Mouse (Mus musculus): ENCODE results near the gene Gm5414. TPM values are rescaled to one million over a fixed set of nuclear protein-coding genes. Genes with fewer than 3 reads are reported as not detected.

The Gm5414 gene
- polyA plus RNA-seq (2014; fragmentation: Illumina TruSeq; extraction: RNeasy Lipid Tissue Mini Kit (QIAGEN cat#74804); ENCODE audit: low read depth, low replicate concordance) = not detected

DNA sequence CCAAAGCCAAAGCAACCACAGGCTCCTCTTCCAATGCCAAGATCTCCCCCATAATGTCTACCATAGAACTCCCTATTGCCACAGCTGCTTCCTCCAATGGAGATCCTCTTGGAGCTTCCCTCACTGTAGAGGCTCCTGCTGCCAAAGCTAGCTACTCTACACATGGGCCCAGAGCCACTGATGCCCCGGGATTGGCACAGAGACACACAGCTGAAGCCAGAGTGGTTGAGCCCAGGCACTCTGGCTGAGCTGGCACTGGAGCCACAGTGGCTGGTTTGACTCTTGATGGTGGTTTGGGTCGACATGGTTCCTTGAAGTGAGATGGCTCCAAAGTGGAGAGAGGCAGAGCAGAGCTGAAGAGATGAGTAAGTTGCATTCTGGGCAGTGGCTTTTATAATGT is at the start of gene Gm5414:
TSS of gene Gm5414 (minus strand) at position 305 of the 400 bp plus-strand sequence.

DNA sequence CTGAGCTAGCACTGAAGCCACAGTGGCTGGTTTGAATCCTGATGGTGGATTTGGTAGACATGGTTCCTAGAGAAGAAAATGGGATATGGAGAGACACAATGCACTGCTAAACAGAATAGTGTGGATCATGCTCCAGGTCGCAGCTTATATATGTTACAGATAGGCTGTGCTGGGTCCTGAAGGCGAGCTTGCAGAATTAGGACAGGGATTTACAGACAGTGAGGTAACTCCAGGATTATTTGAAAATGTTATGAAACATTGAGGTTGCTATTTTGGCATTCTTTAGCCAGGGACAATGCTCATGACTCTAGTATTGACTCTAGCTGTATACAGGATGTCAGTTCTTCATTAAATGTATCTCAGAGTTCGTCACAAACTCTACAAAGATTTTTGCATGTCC is 19.3 kb upstream of the Gm5414 start, which contains the start of gene Gm5478:
TSS of gene Gm5478 (minus strand) at position 101 of the 400 bp plus-strand sequence.

Other genes starting within 250 kb of the Gm5414 start
- gene Krt7, start 217.1 kb downstream of the Gm5414 start, polyA plus RNA-seq (2014; fragmentation: Illumina TruSeq; extraction: RNeasy Lipid Tissue Mini Kit (QIAGEN cat#74804); ENCODE audit: low read depth, low replicate concordance) = not detected
- gene Krt87, start 189.4 kb downstream of the Gm5414 start, polyA plus RNA-seq (2014; fragmentation: Illumina TruSeq; extraction: RNeasy Lipid Tissue Mini Kit (QIAGEN cat#74804); ENCODE audit: low read depth, low replicate concordance) = not detected
- not detected for gene Krt88, start 180.4 kb downstream of the Gm5414 start, polyA plus RNA-seq (2014; fragmentation: Illumina TruSeq; extraction: RNeasy Lipid Tissue Mini Kit (QIAGEN cat#74804); ENCODE audit: low read depth, low replicate concordance)
- gene Krt81, start 164.4 kb downstream of the Gm5414 start, polyA plus RNA-seq (2014; fragmentation: Illumina TruSeq; extraction: RNeasy Lipid Tissue Mini Kit (QIAGEN cat#74804); ENCODE audit: low read depth, low replicate concordance) = not detected
- gene Krt86, start 154.7 kb downstream of the Gm5414 start, polyA plus RNA-seq (2014; fragmentation: Illumina TruSeq; extraction: RNeasy Lipid Tissue Mini Kit (QIAGEN cat#74804); ENCODE audit: low read depth, low replicate concordance) = not detected
- gene Krt83, start 136.7 kb downstream of the Gm5414 start, polyA plus RNA-seq (2014; fragmentation: Illumina TruSeq; extraction: RNeasy Lipid Tissue Mini Kit (QIAGEN cat#74804); ENCODE audit: low read depth, low replicate concordance) = not detected
- gene Gm49425, start 110.9 kb downstream of the Gm5414 start, polyA plus RNA-seq (2014; fragmentation: Illumina TruSeq; extraction: RNeasy Lipid Tissue Mini Kit (QIAGEN cat#74804); ENCODE audit: low read depth, low replicate concordance) = not detected
- not detected for gene Krt84, start 95.4 kb downstream of the Gm5414 start, polyA plus RNA-seq (2014; fragmentation: Illumina TruSeq; extraction: RNeasy Lipid Tissue Mini Kit (QIAGEN cat#74804); ENCODE audit: low read depth, low replicate concordance)
- gene Krt82, start 77.5 kb downstream of the Gm5414 start, polyA plus RNA-seq (2014; fragmentation: Illumina TruSeq; extraction: RNeasy Lipid Tissue Mini Kit (QIAGEN cat#74804); ENCODE audit: low read depth, low replicate concordance) = not detected
- gene Krt90, start 65.2 kb downstream of the Gm5414 start, polyA plus RNA-seq (2014; fragmentation: Illumina TruSeq; extraction: RNeasy Lipid Tissue Mini Kit (QIAGEN cat#74804); ENCODE audit: low read depth, low replicate concordance) = not detected
- not detected for gene Krt75, start 54.3 kb downstream of the Gm5414 start, polyA plus RNA-seq (2014; fragmentation: Illumina TruSeq; extraction: RNeasy Lipid Tissue Mini Kit (QIAGEN cat#74804); ENCODE audit: low read depth, low replicate concordance)
- not detected for gene Gm5478, start 19.2 kb upstream of the Gm5414 start, polyA plus RNA-seq (2014; fragmentation: Illumina TruSeq; extraction: RNeasy Lipid Tissue Mini Kit (QIAGEN cat#74804); ENCODE audit: low read depth, low replicate concordance)
- gene Krt6b, start 52.1 kb upstream of the Gm5414 start, polyA plus RNA-seq (2014; fragmentation: Illumina TruSeq; extraction: RNeasy Lipid Tissue Mini Kit (QIAGEN cat#74804); ENCODE audit: low read depth, low replicate concordance) = not detected
- gene Krt6a, start 66.1 kb upstream of the Gm5414 start, polyA plus RNA-seq (2014; fragmentation: Illumina TruSeq; extraction: RNeasy Lipid Tissue Mini Kit (QIAGEN cat#74804); ENCODE audit: low read depth, low replicate concordance) = not detected
- not detected for gene Krt5, start 84.7 kb upstream of the Gm5414 start, polyA plus RNA-seq (2014; fragmentation: Illumina TruSeq; extraction: RNeasy Lipid Tissue Mini Kit (QIAGEN cat#74804); ENCODE audit: low read depth, low replicate concordance)
- not detected for gene Krt71, start 114.9 kb upstream of the Gm5414 start, polyA plus RNA-seq (2014; fragmentation: Illumina TruSeq; extraction: RNeasy Lipid Tissue Mini Kit (QIAGEN cat#74804); ENCODE audit: low read depth, low replicate concordance)
- gene Krt72, start 158.3 kb upstream of the Gm5414 start, polyA plus RNA-seq (2014; fragmentation: Illumina TruSeq; extraction: RNeasy Lipid Tissue Mini Kit (QIAGEN cat#74804); ENCODE audit: low read depth, low replicate concordance) = not detected
- not detected for gene Krt73, start 174.2 kb upstream of the Gm5414 start, polyA plus RNA-seq (2014; fragmentation: Illumina TruSeq; extraction: RNeasy Lipid Tissue Mini Kit (QIAGEN cat#74804); ENCODE audit: low read depth, low replicate concordance)
- not detected for gene Krt2, start 190.0 kb upstream of the Gm5414 start, polyA plus RNA-seq (2014; fragmentation: Illumina TruSeq; extraction: RNeasy Lipid Tissue Mini Kit (QIAGEN cat#74804); ENCODE audit: low read depth, low replicate concordance)
- gene Krt1, start 222.6 kb upstream of the Gm5414 start, polyA plus RNA-seq (2014; fragmentation: Illumina TruSeq; extraction: RNeasy Lipid Tissue Mini Kit (QIAGEN cat#74804); ENCODE audit: low read depth, low replicate concordance) = not detected
- gene Krt77, start 241.5 kb upstream of the Gm5414 start, polyA plus RNA-seq (2014; fragmentation: Illumina TruSeq; extraction: RNeasy Lipid Tissue Mini Kit (QIAGEN cat#74804); ENCODE audit: low read depth, low replicate concordance) = not detected

Measured in adrenal gland, adult 10 weeks (tissue).